In genomic region chr10:29445076-29445475, GRCm38 (mm10) we compare ENCODE assay signal across 20 mouse cellular contexts.
"Had no signal": no experiment of that assay in that cellular context is flagged by ENCODE, and none has a peak within 500 bp of the region (broad histone marks: within the 10 kb centered on the region; RNA-seq: fewer than 3 reads in every experiment).

No protein-coding gene starts in this region.

- ATAC-seq: forebrain, postnatal 0 days; hindbrain, embryonic 16.5 days; inflammation-experienced regulatory T-cells, adult 6 months; intestine, embryonic 15.5 days; intestine, postnatal 0 days had no signal

- DNase-seq: forebrain, postnatal 0 days; gastrocnemius, adult 2 months; gastrocnemius, postnatal 10 days; gastrocnemius, postnatal 25 days; heart, adult 11 months; heart, adult 2 months; heart, postnatal 14 days; heart, postnatal 36 days; kidney, adult 18-20 months; kidney, adult 8-10 months; kidney, postnatal 10 days; kidney, postnatal 25 days; kidney, postnatal 4 days; layer of hippocampus, adult 9-11 months; layer of hippocampus, postnatal 36 days; left cerebral cortex, postnatal 4 days had no signal
